Mouse (Mus musculus) heart, adult 11 months (tissue): ENCODE results near the gene Gm2a.
A peak's percentile ranks its signal among the peaks of the same experiment; 100 is the strongest.
"Not testable (repeated sequence)": the region's sequence is repeated elsewhere in the genome, so short reads cannot be mapped to it uniquely, and the experiment has no call there.

Source experiments
- DNase-seq: peaks from one replicate; pipeline ENCODE4 v3.0.0; 2022

Gene Gm2a

DNA sequence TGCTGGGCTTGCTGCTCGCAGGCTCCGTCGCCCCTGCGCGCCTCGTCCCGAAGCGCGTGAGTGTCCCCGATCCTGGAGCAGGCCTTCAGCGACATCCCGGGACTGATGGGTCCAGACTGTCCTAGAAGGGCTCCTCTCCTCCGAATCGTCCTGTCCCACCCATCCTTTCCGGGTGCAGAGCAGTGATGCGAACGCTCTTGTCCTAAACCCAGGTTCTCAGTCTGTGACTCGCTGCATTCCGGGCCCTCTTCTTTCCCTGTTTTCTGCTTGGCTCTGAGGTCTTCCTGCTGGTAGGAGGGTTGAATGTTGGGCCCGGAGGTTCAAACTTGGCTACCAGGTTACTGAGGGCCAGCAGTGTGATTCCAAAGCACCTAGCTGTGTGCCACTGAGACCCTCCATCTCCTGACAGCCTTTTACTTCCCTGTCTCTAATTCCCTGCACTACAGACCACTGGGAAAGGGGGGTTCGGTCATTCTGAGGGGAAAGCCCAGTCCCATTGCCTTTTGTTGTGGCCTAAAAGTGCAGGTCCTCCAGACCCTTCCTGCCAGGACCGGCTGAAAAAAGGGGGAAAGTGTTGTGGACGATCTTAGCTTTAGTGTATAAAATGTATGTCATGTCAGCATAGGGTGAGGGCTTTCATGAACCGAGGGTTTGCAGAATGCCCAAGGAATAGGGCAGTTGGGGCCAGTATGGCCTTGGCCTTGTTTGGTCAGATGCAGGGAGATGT is 437 bp downstream of the Gm2a start:
- no peak for DNase-seq

DNA sequence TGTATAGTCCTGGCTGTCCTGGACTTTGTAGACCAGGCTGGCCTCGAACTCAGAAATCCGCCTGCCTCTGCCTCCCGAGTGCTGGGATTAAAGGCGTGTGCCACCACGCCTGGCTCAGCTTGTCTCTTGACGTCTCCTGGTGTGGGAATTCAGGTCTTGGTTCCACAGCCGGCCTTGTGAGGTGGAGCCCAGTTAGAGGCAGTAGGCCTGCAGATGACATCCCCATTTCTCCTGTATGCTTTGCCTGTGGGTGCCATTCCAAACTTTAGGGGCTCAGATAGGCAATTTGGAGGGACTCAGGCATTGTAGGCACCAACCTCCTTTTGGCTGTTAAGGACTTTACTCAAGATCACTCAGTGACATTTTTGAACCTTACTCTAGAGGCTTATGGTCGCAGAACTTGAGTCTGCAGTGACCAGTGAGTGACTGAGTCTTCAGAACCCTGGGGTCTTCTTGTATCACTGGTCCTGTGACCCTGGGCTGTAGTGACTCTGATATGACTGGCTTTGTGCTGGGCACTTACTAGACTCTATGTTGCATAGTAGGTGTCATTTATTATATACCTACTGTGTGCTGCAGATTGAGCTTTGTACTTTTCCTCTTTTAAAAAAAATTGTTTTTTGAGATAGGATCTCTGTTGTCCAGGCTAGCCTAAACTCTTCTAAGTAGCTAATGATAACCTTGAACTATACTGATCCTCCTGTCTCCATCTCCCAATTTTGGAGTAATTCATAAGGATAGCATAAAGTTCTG is 1.3 kb downstream of the Gm2a start:
- peak; percentile 92 for DNase-seq

GRCm38 (mm10) chr11:55099868-55100267 is 2.0 kb downstream of the Gm2a start:
- peak; percentile 87 for DNase-seq

GRCm38 (mm10) chr11:55102015-55102414 is 4.1 kb downstream of the Gm2a start:
- peak; percentile 84 for DNase-seq

DNA sequence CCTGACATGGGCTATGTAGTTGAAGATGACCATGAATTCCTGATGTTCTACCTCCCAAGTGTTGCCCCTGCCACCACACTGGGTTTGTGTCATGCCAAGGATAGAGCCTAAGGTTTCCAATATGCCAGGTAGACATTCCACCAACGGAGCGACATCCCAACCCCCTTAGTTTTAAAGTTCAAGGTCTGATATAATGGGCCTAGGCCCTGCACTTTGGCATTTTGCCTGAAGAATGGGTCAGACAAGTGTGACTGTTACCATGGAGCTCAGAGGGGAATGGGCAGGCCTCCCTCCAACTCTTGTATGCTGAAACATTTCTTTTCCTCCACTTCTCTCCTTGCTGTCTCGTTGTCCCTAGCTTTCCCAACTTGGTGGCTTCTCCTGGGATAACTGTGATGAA is 5.3 kb downstream of the Gm2a start:
- DNase-seq, result peak; percentile 83

DNA sequence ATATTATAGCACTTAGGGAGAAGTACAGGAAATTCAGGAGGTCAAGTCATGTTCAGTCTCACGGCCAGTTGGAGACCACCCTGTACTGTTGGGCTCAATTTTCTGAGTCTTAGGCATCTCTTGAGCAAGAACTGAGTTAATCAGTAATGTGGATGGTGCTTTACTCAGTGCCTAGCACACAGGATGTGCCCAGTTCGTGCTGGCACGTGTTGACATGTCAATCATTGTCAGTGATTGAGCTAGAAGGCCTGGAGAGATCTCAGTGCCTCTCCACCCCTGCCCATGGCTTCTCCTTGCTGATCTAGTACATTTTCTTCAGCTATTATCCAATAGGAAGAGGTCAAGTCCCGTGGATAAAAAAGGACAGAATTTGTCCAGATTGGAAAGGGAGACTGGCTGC is 7.5 kb downstream of the Gm2a start:
- no peak for DNase-seq

DNA sequence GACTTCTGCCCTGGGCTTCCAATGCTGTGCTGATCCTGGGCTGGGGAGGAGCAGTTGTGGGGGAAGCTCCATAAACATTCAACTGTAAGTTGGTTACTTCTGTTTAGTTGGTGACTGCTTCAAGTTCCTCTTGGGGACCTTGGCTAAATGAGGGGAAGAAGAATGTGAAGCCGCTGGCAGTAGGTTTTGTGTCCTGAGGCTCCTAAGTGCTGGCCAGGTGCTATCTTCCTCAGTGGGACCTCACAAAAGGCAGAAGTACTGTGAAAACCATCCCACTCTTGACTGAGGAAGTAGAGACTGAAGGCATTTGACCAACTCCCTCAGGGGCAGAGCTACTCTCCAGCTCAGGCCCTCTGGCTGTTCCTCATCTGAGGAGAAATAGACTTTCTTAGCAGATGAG is 8.7 kb downstream of the Gm2a start:
- DNase-seq, result no peak

DNA sequence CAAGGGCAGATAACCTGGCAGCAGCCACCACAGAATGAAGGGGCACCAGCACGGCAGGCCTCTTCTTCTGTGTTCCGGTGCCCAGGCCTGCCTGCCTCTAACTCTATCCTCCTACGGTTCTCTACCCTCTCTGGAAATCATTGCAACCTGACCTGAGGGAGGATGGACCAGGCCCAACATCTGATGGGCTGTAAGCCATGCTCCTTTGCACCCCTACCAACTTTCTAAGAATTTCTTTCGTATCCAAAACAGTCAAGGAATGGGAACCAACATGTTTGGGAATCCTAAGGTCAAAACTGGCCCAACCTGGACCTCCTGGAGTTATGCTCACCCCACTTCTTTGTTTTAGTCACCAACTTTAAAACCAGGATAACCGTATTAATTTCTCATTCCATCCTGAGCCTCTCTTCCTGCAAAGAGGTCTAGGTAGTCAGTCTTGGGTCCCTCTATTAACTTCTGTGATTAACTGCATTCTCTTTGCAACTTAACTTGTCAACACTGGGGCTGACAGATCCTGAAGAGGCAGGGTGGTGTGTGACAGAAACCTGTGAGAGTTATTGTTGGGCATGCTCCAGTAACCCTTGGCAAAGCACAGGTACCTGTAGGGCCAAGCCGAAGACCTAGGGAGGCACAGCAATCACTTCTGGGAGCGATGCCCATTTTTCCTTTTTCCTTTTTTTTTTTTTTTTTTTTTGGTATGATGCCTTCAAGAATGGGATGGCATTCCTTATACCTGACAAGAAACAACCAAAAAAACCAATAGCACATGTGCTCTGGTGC is 11.8 kb downstream of the Gm2a start:
- DNase-seq, result peak; percentile 68

GRCm38 (mm10) chr11:55110566-55111169 is 12.8 kb downstream of the Gm2a start:
- no peak for DNase-seq

DNA sequence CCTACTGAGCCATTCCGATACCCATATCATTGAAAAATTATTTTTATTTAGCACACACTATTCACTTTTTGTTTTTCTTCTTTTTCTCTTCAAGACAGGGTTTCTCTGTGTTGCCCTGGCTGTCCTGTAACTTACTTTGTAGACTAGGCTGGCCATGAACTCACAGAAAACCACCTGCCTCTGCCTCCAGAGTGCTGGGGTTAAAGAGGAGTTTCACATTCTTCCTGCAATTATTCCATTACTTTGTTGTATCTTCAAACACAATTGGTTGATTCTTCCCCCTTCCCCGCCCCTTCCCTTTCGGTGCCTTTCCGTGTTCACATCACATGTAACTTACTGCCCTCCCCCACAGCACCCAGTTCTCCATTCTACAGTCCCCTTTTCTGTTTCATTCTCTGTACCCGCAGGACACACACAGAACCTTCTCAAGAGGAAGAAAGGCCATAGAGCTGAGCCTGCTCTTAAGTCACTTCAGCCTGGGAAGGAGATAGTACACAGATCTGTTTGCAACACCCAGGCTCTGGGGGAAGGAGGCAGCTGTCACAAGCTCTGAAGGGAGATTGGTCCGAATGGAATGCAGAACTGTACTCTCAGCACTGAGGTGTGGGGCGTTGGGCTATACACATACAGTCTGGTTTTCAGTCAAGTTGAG is 15.4 kb downstream of the Gm2a start:
- peak; percentile 96 for DNase-seq

DNA sequence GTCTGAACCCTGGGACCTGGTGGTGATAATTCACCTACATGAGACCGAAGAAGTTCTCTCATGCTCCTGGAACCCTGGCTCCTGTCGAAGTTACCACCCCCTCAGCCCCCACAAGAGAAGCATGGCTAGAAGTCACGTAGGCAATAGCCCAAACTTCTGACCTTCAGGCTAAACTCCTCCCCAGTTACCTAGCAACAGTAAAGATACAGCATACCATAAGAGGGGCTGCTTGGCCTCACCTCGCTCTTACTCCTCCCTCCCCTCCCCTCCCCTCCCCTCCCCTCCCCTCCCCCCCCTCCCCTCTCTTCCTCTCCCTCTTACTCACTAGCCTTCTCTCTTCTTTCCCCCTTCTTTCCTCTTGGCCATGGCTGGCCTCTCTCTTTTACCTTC is 15.9 kb downstream of the Gm2a start:
- not testable (repeated sequence) for DNase-seq

DNA sequence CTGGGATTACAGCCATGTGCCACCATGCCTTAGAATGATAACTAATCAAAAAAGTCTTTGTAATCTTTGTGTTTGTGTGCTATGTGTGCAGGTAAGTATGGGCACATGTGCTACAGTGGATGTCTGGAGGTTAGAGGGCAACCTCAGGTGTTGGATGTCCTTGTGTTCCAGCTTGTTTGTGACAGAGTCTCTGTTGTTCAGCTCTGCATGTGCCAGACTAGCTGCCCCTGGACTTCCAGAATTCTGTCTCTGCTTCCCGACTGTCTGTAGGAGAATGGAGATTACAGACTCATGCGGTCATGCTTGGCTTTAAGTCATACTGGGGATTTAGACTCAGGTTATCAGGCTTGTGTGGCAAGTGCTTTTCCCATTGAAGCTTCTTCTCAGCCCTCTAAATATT is 16.4 kb downstream of the Gm2a start:
- DNase-seq, result peak; percentile 68

GRCm38 (mm10) chr11:55116004-55116403 is 18.1 kb downstream of the Gm2a start:
- peak; percentile 81 for DNase-seq

DNA sequence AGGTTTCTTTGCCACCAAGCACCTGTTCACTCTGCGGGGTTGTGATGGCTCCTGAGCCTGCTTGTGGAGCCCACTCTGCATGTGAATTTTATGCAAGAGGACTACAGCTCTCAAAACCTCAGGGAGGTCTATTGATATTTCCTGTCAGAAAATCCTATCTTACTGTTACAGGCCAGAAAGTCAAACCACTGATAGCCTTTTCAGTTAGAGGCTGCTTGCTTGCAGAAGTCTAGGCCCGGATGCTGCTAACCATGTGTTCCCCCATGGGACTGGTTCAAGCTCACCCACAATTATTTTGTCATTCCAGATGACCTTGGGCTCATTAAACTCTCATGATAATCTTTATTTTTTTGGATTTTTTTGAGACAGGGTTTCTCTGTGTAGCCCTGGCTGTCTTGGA is 19.1 kb downstream of the Gm2a start:
- DNase-seq, result peak; percentile 68

DNA sequence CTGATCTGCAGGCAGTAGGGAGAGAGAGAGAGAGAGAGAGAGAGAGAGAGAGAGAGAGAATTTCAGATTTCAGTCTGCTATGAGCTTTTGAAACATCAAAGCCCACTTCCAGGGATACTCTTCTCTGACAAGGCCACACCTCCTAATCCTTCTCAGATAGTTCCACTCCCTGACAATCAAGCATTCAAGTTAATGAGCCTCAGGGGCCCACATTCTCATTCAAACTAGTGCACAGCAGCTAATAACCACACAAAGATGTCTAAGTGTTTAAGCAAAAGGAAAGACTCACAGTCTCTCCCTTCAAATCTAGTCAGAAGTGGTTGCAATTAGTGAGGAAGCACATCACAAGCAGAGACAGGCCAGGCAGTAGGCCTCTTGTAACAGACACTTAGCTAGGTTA is 22.4 kb downstream of the Gm2a start:
- no peak for DNase-seq

- peak; percentile 83 for DNase-seq
These were observed 22.9 kb downstream of the Gm2a start for GRCm38 (mm10) chr11:55120821-55121271.

DNA sequence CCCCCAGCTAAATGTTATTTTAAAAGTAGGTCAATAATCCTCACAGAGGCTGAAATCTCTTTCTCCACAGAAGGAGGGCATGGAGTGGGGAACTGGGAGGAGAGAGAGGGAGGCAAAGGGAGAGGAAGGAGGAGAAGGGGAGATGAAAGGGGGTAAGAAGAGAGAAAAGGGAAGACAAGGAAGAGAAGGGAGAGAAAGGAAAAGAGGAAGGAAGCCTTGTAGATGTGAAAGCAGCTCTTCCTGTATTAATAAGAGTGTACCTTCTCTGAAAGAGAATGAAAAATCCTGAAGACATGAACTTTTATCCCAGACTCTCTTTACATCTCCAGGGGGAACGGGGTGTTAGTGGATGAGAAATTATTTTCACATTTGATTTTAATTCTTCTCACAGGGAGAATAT is 23.5 kb downstream of the Gm2a start:
- no peak for DNase-seq

- no peak for DNase-seq
These were observed 28.7 kb downstream of the Gm2a start for GRCm38 (mm10) chr11:55126663-55127062.

- no peak for DNase-seq
These were observed 30.0 kb downstream of the Gm2a start for GRCm38 (mm10) chr11:55127937-55128336.

DNA sequence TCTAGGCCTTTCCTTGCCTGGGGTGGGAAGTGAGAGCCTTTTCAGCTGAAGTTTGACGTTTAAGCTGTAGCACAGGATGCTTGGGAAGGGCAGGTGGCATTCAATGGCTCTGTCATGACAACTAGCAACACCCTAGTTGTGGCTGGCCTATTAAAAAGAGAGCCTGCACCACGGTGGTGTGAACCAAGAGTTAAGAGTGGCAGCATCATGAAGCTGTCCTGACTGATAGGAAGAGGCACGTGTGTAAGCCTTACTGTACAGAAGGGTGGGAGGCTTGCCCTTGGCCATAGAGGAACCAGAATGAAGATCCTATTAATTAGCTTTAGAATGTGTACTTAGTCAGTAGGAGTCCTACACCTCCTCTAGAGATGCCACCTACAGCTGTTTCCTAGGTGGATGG is 30.5 kb downstream of the Gm2a start:
- DNase-seq, result no peak

DNA sequence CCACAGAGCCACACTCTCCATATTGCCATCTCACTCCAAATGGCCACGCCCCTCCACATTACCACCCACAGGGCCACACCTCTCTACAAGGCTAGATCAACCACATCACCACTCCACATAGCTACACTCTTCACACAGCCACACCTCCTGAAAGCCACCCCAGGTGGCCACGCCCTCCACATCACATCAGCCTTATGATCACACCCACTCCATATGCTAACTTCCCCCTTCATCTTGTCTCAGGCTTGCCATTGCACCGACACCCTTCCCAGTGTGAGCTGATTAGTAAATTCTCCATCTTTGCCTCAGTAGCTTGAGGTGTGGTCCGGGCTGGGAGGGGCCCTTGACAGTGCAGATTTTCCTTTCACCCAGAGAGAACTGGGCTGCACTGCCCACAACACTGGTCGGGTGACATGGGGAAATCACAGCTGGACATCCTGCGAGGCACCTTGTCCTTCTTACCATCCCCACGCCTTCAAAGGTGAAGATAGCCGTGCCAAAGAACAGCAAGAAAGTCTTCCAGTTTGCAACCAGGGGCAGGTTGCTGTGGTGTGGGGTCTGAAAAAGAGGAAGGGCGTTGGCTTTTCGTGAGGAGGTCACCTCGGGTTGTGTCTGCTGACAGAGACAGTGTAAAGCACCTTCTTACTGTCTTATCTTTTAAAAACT is 33.3 kb downstream of the Gm2a start:
- DNase-seq, result no peak

DNA sequence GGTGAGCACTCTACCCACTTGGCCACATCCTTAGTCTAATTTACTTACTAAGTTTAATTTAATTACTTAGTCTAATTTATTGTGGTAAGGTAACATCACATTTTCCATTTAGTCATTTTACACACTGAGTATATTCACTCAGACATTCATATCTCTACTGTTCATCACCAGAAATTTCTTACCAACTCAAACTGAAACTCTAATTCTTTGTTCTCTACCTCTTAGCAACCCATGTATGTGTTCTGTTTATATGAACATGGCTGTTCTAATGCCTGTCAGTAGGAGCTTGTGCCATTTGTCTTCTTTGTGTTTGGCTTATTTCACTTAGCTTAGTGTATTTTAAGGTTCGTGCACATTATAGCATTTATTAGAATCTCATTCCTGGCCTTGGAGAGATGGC is 34.0 kb downstream of the Gm2a start:
- no peak for DNase-seq
